ENCODE assay signal across 20 mouse cellular contexts in genomic region chr13:15211635-15212352, GRCm38 (mm10).
A peak's percentile ranks its signal among the peaks of the same experiment; 100 is the strongest.
DNase-seq lines count a peak whose midpoint lies in the region; ATAC-seq and TF ChIP-seq lines count a peak whose summit lies in the region.
"Had no signal": no experiment of that assay in that cellular context is flagged by ENCODE, and none has a peak within 500 bp of the region (broad histone marks: within the 10 kb centered on the region; RNA-seq: fewer than 3 reads in every experiment).

No protein-coding gene starts in this region.

- H3K36me3 ChIP-seq in forebrain, embryonic 10.5 days (replicated peaks), result no peaks in the 10 kb centered on the region
- no peaks in the 10 kb centered on the region for H3K36me3 ChIP-seq in forebrain, embryonic 12.5 days (replicated peaks)
- H3K36me3 ChIP-seq in kidney, embryonic 16.5 days (ENCODE audit: insufficient read depth, low read length), result no peaks in the 10 kb centered on the region
- no peaks in the 10 kb centered on the region for H3K36me3 ChIP-seq in limb, embryonic 13.5 days
- H3K36me3 ChIP-seq: hindbrain, embryonic 12.5 days; intestine, embryonic 15.5 days; neural tube, embryonic 13.5 days; stomach, embryonic 15.5 days had no signal

- H3K4me1 ChIP-seq in forebrain, embryonic 10.5 days, result peaks cover 7% of the 10 kb centered on the region
- no peaks in the 10 kb centered on the region for H3K4me1 ChIP-seq in forebrain, embryonic 12.5 days
- peaks cover 9% of the 10 kb centered on the region; the same call in 1 of the 2 replicates for H3K4me1 ChIP-seq in kidney, embryonic 16.5 days (ENCODE audit: insufficient read depth, low read length)
- peaks cover 53% of the 10 kb centered on the region for H3K4me1 ChIP-seq in limb, embryonic 13.5 days
- H3K4me1 ChIP-seq: hindbrain, embryonic 12.5 days; neural tube, embryonic 13.5 days; stomach, embryonic 15.5 days had no signal

- no peaks in the 10 kb centered on the region for H3K27me3 ChIP-seq in forebrain, embryonic 10.5 days (ENCODE audit: poor library complexity, severe bottlenecking)
- H3K27me3 ChIP-seq in forebrain, embryonic 12.5 days, result no peaks in the 10 kb centered on the region
- no peaks in the 10 kb centered on the region for H3K27me3 ChIP-seq in kidney, embryonic 16.5 days (ENCODE audit: insufficient read depth, low read length)
- H3K27me3 ChIP-seq in limb, embryonic 13.5 days, result no peaks in the 10 kb centered on the region
- H3K27me3 ChIP-seq: hindbrain, embryonic 12.5 days; intestine, embryonic 15.5 days; neural tube, embryonic 13.5 days; stomach, embryonic 15.5 days had no signal

- peak overlapping the region; percentile 4; the same call in 1 of the 2 replicates for H3K27ac ChIP-seq in forebrain, embryonic 10.5 days
- H3K27ac ChIP-seq in forebrain, embryonic 12.5 days, result no peak overlapping the region
- peak overlapping the region; percentile 55 for H3K27ac ChIP-seq in kidney, embryonic 16.5 days (ENCODE audit: low read length)
- H3K27ac ChIP-seq in limb, embryonic 13.5 days, result peak overlapping the region; percentile 76; the same call in 1 of the 2 replicates
- H3K27ac ChIP-seq in left cerebral cortex, adult 2 months, result no peak overlapping the region
- H3K27ac ChIP-seq: gastrocnemius, adult 2 months; hindbrain, embryonic 12.5 days; macrophage; neural tube, embryonic 13.5 days; stomach, embryonic 15.5 days had no signal

- no peak overlapping the region for H3K4me3 ChIP-seq in forebrain, embryonic 10.5 days
- no peak overlapping the region for H3K4me3 ChIP-seq in forebrain, embryonic 12.5 days (replicated peaks)
- H3K4me3 ChIP-seq in kidney, embryonic 16.5 days (ENCODE audit: low read length), result no peak overlapping the region
- H3K4me3 ChIP-seq in limb, embryonic 13.5 days, result no peak overlapping the region
- H3K4me3 ChIP-seq in left cerebral cortex, adult 2 months, result no peak overlapping the region
- H3K4me3 ChIP-seq: gastrocnemius, adult 2 months; hindbrain, embryonic 12.5 days; intestine, embryonic 15.5 days; neural tube, embryonic 13.5 days; stomach, embryonic 15.5 days had no signal

- no peak for TF ChIP-seq CTCF in left cerebral cortex, adult 2 months (IDR thresholded peaks at IDR 0.05)

- ATAC-seq in forebrain, embryonic 12.5 days (ENCODE audit: low FRiP score), result no peak
- ATAC-seq in kidney, embryonic 16.5 days (ENCODE audit: low FRiP score, low TSS enrichment), result peak; percentile 90
- no peak for ATAC-seq in limb, embryonic 13.5 days (ENCODE audit: low FRiP score, low read depth)

- H3K9ac ChIP-seq in forebrain, embryonic 12.5 days, result no peak overlapping the region
- H3K9ac ChIP-seq in kidney, embryonic 16.5 days (replicated peaks; ENCODE audit: low read length), result no peak overlapping the region
- no peak overlapping the region for H3K9ac ChIP-seq in limb, embryonic 13.5 days
- H3K9ac ChIP-seq: forebrain, postnatal 0 days; hindbrain, embryonic 12.5 days; intestine, embryonic 15.5 days; lung, embryonic 14.5 days; neural tube, embryonic 13.5 days; stomach, embryonic 15.5 days had no signal

- intact Hi-C loops in left cerebral cortex, adult 2 months (cut with DNase I), result no loop called here

- H3K4me2 ChIP-seq in forebrain, embryonic 12.5 days, result no peak overlapping the region
- H3K4me2 ChIP-seq in kidney, embryonic 16.5 days (replicated peaks; ENCODE audit: low read depth, low read length), result no peak overlapping the region
- H3K4me2 ChIP-seq in limb, embryonic 13.5 days (replicated peaks), result peak overlapping the region; percentile 43
- H3K4me2 ChIP-seq: hindbrain, embryonic 12.5 days; intestine, embryonic 15.5 days; liver, embryonic 11.5 days; lung, embryonic 14.5 days; midbrain, embryonic 11.5 days; neural tube, embryonic 13.5 days had no signal

- H3K9me3 ChIP-seq in forebrain, embryonic 10.5 days, result no peaks in the 10 kb centered on the region
- H3K9me3 ChIP-seq in forebrain, embryonic 12.5 days, result no peaks in the 10 kb centered on the region
- no peaks in the 10 kb centered on the region for H3K9me3 ChIP-seq in kidney, embryonic 16.5 days (ENCODE audit: low read length)
- H3K9me3 ChIP-seq in limb, embryonic 13.5 days, result no peaks in the 10 kb centered on the region
- H3K9me3 ChIP-seq: hindbrain, embryonic 12.5 days; intestine, embryonic 15.5 days; neural tube, embryonic 13.5 days; stomach, embryonic 15.5 days had no signal

- no peak for DNase-seq in forebrain, embryonic 10.5 days (ENCODE audit: extremely low spot score, low spot score)
- no peak for DNase-seq in left cerebral cortex, adult 2 months (ENCODE audit: extremely low spot score in 1 of 2, low spot score in 2 of 2)
- no peak for DNase-seq in layer of hippocampus, postnatal 10 days (ENCODE audit: low spot score in 2 of 2)
- no peak for DNase-seq in urinary bladder, adult 2 months (ENCODE audit: low spot score)
- DNase-seq in adrenal gland, adult (ENCODE audit: inconsistent age in 2 of 2, low spot score in 1 of 2), result no peak
- DNase-seq: adrenal gland, adult 8-10 months; cerebellum, postnatal 14 days; forebrain, postnatal 0 days; lung, embryonic 14.5 days had no signal

- WGBS in forebrain, embryonic 10.5 days, result 92% methylated on average over 7 of the region's 7 CpGs
- WGBS in forebrain, embryonic 12.5 days, result 87% methylated on average over 7 of the region's 7 CpGs
- WGBS in kidney, embryonic 16.5 days, result 67% methylated on average over 7 of the region's 7 CpGs
- 71% methylated on average over 7 of the region's 7 CpGs for WGBS in limb, embryonic 13.5 days

Comparison
In these comparisons a context has a peak if more than half of its experiments do, and no peak if none do; other contexts are left out.
1. H3K27ac ChIP-seq: peak in forebrain, embryonic 10.5 days (single experiment), kidney, embryonic 16.5 days (single experiment) and limb, embryonic 13.5 days (single experiment); none in forebrain, embryonic 12.5 days (single experiment) and left cerebral cortex, adult 2 months (single experiment).